Mouse (Mus musculus): Measurements from ENCODE around the gene Polr1c. TPM values are rescaled to one million over a fixed set of nuclear protein-coding genes. Genes with fewer than 3 reads are reported as not detected.

The Polr1c gene
- polyA plus RNA-seq, 1 experiment from 2014 or later: 89.5 TPM

GRCm38 (mm10) chr17:46242993-46243392 is 4.9 kb downstream of the Polr1c start:
- no peaks in the 10 kb centered on the region for H3K27me3 ChIP-seq
- ATAC-seq (replicated peaks): no peak
- no peak overlapping the region for H3K4me2 ChIP-seq (replicated peaks)
- no peaks in the 10 kb centered on the region for H3K9me3 ChIP-seq
- no peak overlapping the region for H3K27ac ChIP-seq (replicated peaks)
- no peak overlapping the region for H3K4me3 ChIP-seq
- H3K9ac ChIP-seq (replicated peaks): no peak overlapping the region
- peaks cover 80% of the 10 kb centered on the region for H3K36me3 ChIP-seq
- 93% methylated on average over 4 of the region's 4 CpGs for WGBS
- peaks cover 9% of the 10 kb centered on the region for H3K4me1 ChIP-seq

GRCm38 (mm10) chr17:46242274-46242673 is 5.6 kb downstream of the Polr1c start:
- H3K4me2 ChIP-seq (replicated peaks): no peak overlapping the region
- no peak overlapping the region for H3K9ac ChIP-seq (replicated peaks)
- 90% methylated on average over 13 of the region's 13 CpGs for WGBS
- no peak for ATAC-seq (replicated peaks)
- peaks cover 9% of the 10 kb centered on the region for H3K4me1 ChIP-seq
- no peaks in the 10 kb centered on the region for H3K27me3 ChIP-seq
- H3K36me3 ChIP-seq: peaks cover 85% of the 10 kb centered on the region
- H3K9me3 ChIP-seq: no peaks in the 10 kb centered on the region
- no peak overlapping the region for H3K4me3 ChIP-seq
- no peak overlapping the region for H3K27ac ChIP-seq (replicated peaks)

DNA sequence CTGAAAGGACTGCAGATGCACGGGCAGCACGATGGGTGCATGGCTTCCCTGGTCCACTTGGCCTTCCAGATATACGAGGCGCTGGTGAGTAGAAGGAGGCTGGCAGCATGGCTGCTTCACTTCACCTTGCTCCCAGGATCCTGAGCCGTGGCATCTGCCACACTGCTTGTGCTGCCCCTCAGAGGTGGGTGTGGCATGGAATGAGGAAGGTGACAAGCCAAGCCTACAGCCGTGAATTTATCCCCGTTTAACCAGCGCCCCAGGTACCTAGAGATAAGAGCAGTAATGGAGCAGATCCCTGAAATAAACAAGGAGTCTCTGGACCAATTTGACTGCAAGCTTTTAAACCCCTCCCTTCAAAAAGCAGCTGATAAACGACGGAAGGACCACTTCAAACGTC is 6.4 kb downstream of the Polr1c start:
- Histone ChIP-seq H3K4me3 (no peak overlapping the region), H3K4me1 (peaks cover under 1% of the 10 kb centered on the region; the same call in 1 of the 2 replicates), H3K27me3 (no peaks in the 10 kb centered on the region), H3K9me3 (no peaks in the 10 kb centered on the region), H3K36me3 (peaks cover 93% of the 10 kb centered on the region), H3K4me2 (replicated peaks) (no peak overlapping the region), H3K27ac (replicated peaks) (no peak overlapping the region), H3K9ac (replicated peaks) (no peak overlapping the region)
- WGBS: 88% methylated on average over 11 of the region's 11 CpGs
- no peak for ATAC-seq (replicated peaks)

GRCm38 (mm10) chr17:46239516-46240114 is 8.2 kb downstream of the Polr1c start:
- H3K36me3 ChIP-seq: peaks cover 87% of the 10 kb centered on the region
- no peak overlapping the region for H3K9ac ChIP-seq (replicated peaks)
- H3K27ac ChIP-seq (replicated peaks): no peak overlapping the region
- no peaks in the 10 kb centered on the region for H3K27me3 ChIP-seq
- no peaks in the 10 kb centered on the region for H3K9me3 ChIP-seq
- H3K4me2 ChIP-seq (replicated peaks): no peak overlapping the region
- H3K4me1 ChIP-seq: no peaks in the 10 kb centered on the region
- no peak overlapping the region for H3K4me3 ChIP-seq
- WGBS: 94% methylated on average over 15 of the region's 15 CpGs
- no peak for ATAC-seq (replicated peaks)

GRCm38 (mm10) chr17:46237480-46237879 is 10.4 kb downstream of the Polr1c start:
- no peak overlapping the region for H3K27ac ChIP-seq (replicated peaks)
- WGBS: 82% methylated on average over 5 of the region's 5 CpGs
- no peak overlapping the region for H3K4me2 ChIP-seq (replicated peaks)
- H3K9ac ChIP-seq (replicated peaks): no peak overlapping the region
- H3K27me3 ChIP-seq: no peaks in the 10 kb centered on the region
- peaks cover 85% of the 10 kb centered on the region for H3K36me3 ChIP-seq
- no peaks in the 10 kb centered on the region for H3K9me3 ChIP-seq
- ATAC-seq (replicated peaks): no peak
- no peaks in the 10 kb centered on the region for H3K4me1 ChIP-seq
- no peak overlapping the region for H3K4me3 ChIP-seq

DNA sequence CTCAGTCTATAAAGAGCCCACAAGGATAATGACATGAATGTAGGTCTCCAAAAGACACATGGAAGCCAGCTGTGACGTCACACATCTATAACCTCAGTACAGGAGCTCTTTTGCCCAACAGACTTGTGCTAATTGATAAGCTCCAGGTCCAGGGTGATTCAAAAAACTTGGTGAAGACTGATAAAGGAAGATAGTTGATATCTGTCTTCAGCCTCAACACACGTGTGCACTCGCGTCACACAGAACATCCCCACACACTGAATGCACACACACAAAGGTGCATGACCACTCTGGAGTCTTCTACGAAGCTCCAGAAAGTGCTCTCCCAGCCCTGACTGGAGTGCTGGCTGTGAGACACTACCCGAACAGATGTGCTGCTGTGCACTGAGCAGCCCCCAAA is 10.8 kb downstream of the Polr1c start:
- no peak overlapping the region for H3K4me2 ChIP-seq (replicated peaks)
- no peaks in the 10 kb centered on the region for H3K4me1 ChIP-seq
- no peak overlapping the region for H3K9ac ChIP-seq (replicated peaks)
- peaks cover 81% of the 10 kb centered on the region for H3K36me3 ChIP-seq
- 95% methylated on average over 6 of the region's 6 CpGs for whole genome bisulfite sequencing
- no peaks in the 10 kb centered on the region for H3K27me3 ChIP-seq
- ATAC-seq (replicated peaks): no peak
- no peak overlapping the region for H3K4me3 ChIP-seq
- H3K27ac ChIP-seq (replicated peaks): no peak overlapping the region
- no peaks in the 10 kb centered on the region for H3K9me3 ChIP-seq

DNA sequence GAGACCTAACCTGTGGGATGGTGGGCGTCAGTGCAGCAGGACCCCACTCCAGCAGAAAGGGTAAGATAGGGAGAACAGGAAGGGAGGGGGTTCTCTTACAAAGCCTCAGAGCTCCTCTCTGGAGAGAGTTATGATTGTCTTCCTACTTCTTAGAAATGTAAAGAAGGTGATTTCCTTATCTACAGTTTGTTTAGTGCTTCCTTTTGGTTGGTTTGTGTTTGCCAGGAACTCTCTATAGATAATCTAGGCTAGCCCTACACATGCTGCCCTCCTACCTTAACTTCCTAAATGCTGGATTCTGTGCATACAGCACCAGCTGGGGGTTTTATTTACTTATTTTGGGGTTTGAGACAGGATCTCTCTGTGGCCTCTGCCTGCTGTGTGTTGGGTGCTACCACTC is 11.8 kb downstream of the Polr1c start:
- H3K9me3 ChIP-seq: no peaks in the 10 kb centered on the region
- WGBS: 86% methylated on average over 1 of the region's 1 CpGs
- no peak overlapping the region for H3K27ac ChIP-seq (replicated peaks)
- no peak overlapping the region for H3K4me2 ChIP-seq (replicated peaks)
- no peaks in the 10 kb centered on the region for H3K4me1 ChIP-seq
- H3K9ac ChIP-seq (replicated peaks): no peak overlapping the region
- H3K36me3 ChIP-seq: peaks cover 78% of the 10 kb centered on the region
- H3K4me3 ChIP-seq: no peak overlapping the region
- ATAC-seq (replicated peaks): no peak
- H3K27me3 ChIP-seq: no peaks in the 10 kb centered on the region

DNA sequence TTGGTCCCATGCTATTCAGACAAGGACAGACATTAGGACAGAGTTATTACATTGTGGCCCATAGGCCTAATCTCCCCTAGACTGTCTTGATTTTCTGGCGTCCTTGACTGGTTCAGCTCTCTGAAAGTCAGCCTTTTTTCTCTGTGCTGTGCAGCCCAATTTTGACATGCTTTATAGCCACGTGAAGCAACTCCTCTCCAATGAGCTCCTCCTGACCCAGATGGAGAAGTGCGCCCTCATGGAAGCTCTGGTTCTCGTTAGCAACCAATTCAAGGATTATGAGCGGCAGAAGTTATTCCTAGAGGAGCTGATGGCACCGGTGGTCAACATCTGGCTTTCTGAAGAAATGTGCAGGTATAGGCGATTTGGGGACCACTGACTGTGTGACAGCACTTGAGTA is 20.3 kb downstream of the Polr1c start:
- 90% methylated on average over 7 of the region's 7 CpGs for WGBS
- Histone ChIP-seq H3K4me2 (replicated peaks) (no peak overlapping the region), H3K36me3 (peaks cover 91% of the 10 kb centered on the region), H3K9me3 (no peaks in the 10 kb centered on the region), H3K27ac (replicated peaks) (no peak overlapping the region), H3K9ac (replicated peaks) (no peak overlapping the region), H3K27me3 (no peaks in the 10 kb centered on the region), H3K4me1 (no peaks in the 10 kb centered on the region), H3K4me3 (no peak overlapping the region)
- ATAC-seq (replicated peaks): no peak

- no peak for ATAC-seq (replicated peaks)
- Histone ChIP-seq H3K4me3 (no peak overlapping the region), H3K36me3 (peaks cover 96% of the 10 kb centered on the region), H3K27ac (replicated peaks) (no peak overlapping the region), H3K4me2 (replicated peaks) (no peak overlapping the region), H3K4me1 (no peaks in the 10 kb centered on the region), H3K27me3 (no peaks in the 10 kb centered on the region), H3K9ac (replicated peaks) (no peak overlapping the region), H3K9me3 (no peaks in the 10 kb centered on the region)
- 89% methylated on average over 3 of the region's 3 CpGs for WGBS
These were observed 26.3 kb downstream of the Polr1c start for GRCm38 (mm10) chr17:46221601-46222000.

GRCm38 (mm10) chr17:46210550-46210949 is 37.3 kb downstream of the Polr1c start:
- Histone ChIP-seq H3K9ac (replicated peaks) (no peak overlapping the region), H3K27me3 (no peaks in the 10 kb centered on the region), H3K4me3 (no peak overlapping the region), H3K4me2 (replicated peaks) (no peak overlapping the region), H3K9me3 (no peaks in the 10 kb centered on the region), H3K4me1 (no peaks in the 10 kb centered on the region), H3K27ac (replicated peaks) (no peak overlapping the region), H3K36me3 (peaks cover 84% of the 10 kb centered on the region)
- ATAC-seq (replicated peaks): no peak
- 88% methylated on average over 3 of the region's 3 CpGs for WGBS

DNA sequence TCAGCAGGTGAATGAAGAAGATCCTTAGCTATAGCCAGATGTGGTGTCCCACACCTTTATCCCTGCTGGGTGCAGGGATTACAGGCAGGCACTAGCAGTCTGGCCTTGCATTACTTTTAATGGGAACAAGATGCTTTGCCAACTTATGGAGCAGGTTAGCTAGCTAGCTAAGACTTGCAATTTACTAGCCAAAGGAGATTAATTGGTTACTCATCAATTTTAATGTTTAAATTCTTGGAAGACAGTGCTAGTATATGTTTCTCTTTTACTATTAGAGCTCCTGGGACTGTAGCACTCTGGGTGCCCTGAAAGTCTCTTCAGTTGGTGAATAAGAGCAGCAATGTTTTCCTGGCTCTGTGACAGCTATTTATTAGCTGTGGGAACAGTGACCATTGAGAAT is 41.2 kb downstream of the Polr1c start:
- no peak for ATAC-seq (replicated peaks)
- H3K9me3 ChIP-seq: no peaks in the 10 kb centered on the region
- H3K27me3 ChIP-seq: no peaks in the 10 kb centered on the region
- no peak overlapping the region for H3K4me2 ChIP-seq (replicated peaks)
- H3K27ac ChIP-seq (replicated peaks): no peak overlapping the region
- peaks cover 19% of the 10 kb centered on the region for H3K4me1 ChIP-seq
- no peak overlapping the region for H3K4me3 ChIP-seq
- no peak overlapping the region for H3K9ac ChIP-seq (replicated peaks)
- H3K36me3 ChIP-seq: peaks cover 55% of the 10 kb centered on the region

GRCm38 (mm10) chr17:46203078-46203477 is 44.8 kb downstream of the Polr1c start:
- H3K36me3 ChIP-seq: peaks cover 32% of the 10 kb centered on the region
- no peaks in the 10 kb centered on the region for H3K27me3 ChIP-seq
- H3K4me3 ChIP-seq: peak overlapping the region; percentile 86
- peak overlapping the region; percentile 83 for H3K4me2 ChIP-seq (replicated peaks)
- no peak; the same call in 1 of the 2 replicates for ATAC-seq (replicated peaks)
- H3K9ac ChIP-seq (replicated peaks): peak overlapping the region; percentile 82
- H3K27ac ChIP-seq (replicated peaks): peak overlapping the region; percentile 77
- peaks cover 38% of the 10 kb centered on the region for H3K4me1 ChIP-seq
- H3K9me3 ChIP-seq: no peaks in the 10 kb centered on the region
- 0% methylated on average over 20 of the region's 20 CpGs for WGBS

GRCm38 (mm10) chr17:46202421-46203071 is 45.3 kb downstream of the Polr1c start, which contains the start of the genes Polh and Xpo5:
Gene Polh (minus strand): TSS chr17:46202645.
Gene Xpo5 (plus strand): TSS chr17:46202782.
- peaks cover 38% of the 10 kb centered on the region for H3K4me1 ChIP-seq
- H3K4me2 ChIP-seq (replicated peaks): peak within 1 kb of the TSS; percentile 83
- H3K4me3 ChIP-seq: peak within 1 kb of the TSS; percentile 86
- H3K9ac ChIP-seq (replicated peaks): peak within 1 kb of the TSS; percentile 82
- peak; percentile 97 for ATAC-seq (replicated peaks)
- WGBS: under 1% methylated on average over 66 of the region's 66 CpGs
- peaks cover 32% of the 10 kb centered on the region for H3K36me3 ChIP-seq
- H3K27ac ChIP-seq (replicated peaks): peak within 1 kb of the TSS; percentile 87
- H3K9me3 ChIP-seq: no peaks in the 10 kb centered on the region
- H3K27me3 ChIP-seq: no peaks in the 10 kb centered on the region
